Comparison of ENCODE assay signal across 12 mouse cellular contexts in genomic region chr7:65930478-65930877, GRCm38 (mm10).
DNase-seq lines count a peak whose midpoint lies in the region; ATAC-seq lines count a peak whose summit lies in the region.
"Had no signal": no experiment of that assay in that cellular context is flagged by ENCODE, and none has a peak within 500 bp of the region (broad histone marks: within the 10 kb centered on the region; RNA-seq: fewer than 3 reads in every experiment).

No protein-coding gene starts in this region.

- peak; percentile 66 for ATAC-seq in hindbrain, embryonic 13.5 days (ENCODE audit: low FRiP score)
- no peak for ATAC-seq in hindbrain, embryonic 12.5 days (ENCODE audit: low FRiP score)
- ATAC-seq in neural tube, embryonic 11.5 days (ENCODE audit: insufficient read depth, low FRiP score, low TSS enrichment) = no peak
- ATAC-seq in CD4-positive, CD25-positive, alpha-beta regulatory T cell, adult 4 months = no peak

- intact Hi-C loops in left cerebral cortex, postnatal 14 days (cut with DNase I) = loop anchor here (10.0 kb wide), 1 partner anchor 226 kb away; no protein-coding TSS in a partner anchor

- H3K27me3 ChIP-seq in hindbrain, embryonic 13.5 days = 0 out of 2 replicates have a peak, but pooled peaks cover 3% of the 10 kb centered on the region
- H3K27me3 ChIP-seq in hindbrain, embryonic 12.5 days = 0 out of 2 replicates have a peak, but pooled peaks cover 4% of the 10 kb centered on the region
- H3K27me3 ChIP-seq in embryonic facial prominence, embryonic 10.5 days (replicated peaks; ENCODE audit: low read depth, poor library complexity, severe bottlenecking) = 0 out of 2 replicates have a peak, but pooled peaks cover 7% of the 10 kb centered on the region
- H3K27me3 ChIP-seq in neural tube, embryonic 11.5 days (ENCODE audit: control insufficient read depth, insufficient read depth, low read length) = no peaks in the 10 kb centered on the region
- H3K27me3 ChIP-seq: limb, embryonic 13.5 days had no signal

- H3K9ac ChIP-seq in hindbrain, embryonic 13.5 days = no peak overlapping the region
- H3K9ac ChIP-seq in hindbrain, embryonic 12.5 days = no peak overlapping the region
- H3K9ac ChIP-seq in neural tube, embryonic 11.5 days (ENCODE audit: low read length) = no peak overlapping the region
- H3K9ac ChIP-seq: limb, embryonic 13.5 days had no signal

- no peak overlapping the region for H3K4me3 ChIP-seq in hindbrain, embryonic 13.5 days
- no peak overlapping the region for H3K4me3 ChIP-seq in hindbrain, embryonic 12.5 days
- no peak overlapping the region for H3K4me3 ChIP-seq in embryonic facial prominence, embryonic 10.5 days
- H3K4me3 ChIP-seq in neural tube, embryonic 11.5 days (ENCODE audit: low read depth, low read length) = no peak overlapping the region
- H3K4me3 ChIP-seq: limb, embryonic 13.5 days; myocyte had no signal

- DNase-seq in embryonic facial prominence, embryonic 10.5 days (ENCODE audit: low spot score) = peak; percentile 25
- DNase-seq in kidney, adult 9 months = peak; percentile 44
- DNase-seq in neural tube, embryonic 11.5 days (ENCODE audit: low spot score) = peak; percentile 56
- DNase-seq in left cerebral cortex, postnatal 14 days (ENCODE audit: low spot score in 2 of 2) = no peak
- DNase-seq: cerebellum, postnatal 10 days; lung, postnatal 10 days; right cerebral cortex, postnatal 4 days had no signal

- H3K4me1 ChIP-seq in hindbrain, embryonic 13.5 days (replicated peaks) = peaks cover 13% of the 10 kb centered on the region
- H3K4me1 ChIP-seq in hindbrain, embryonic 12.5 days = peaks cover 7% of the 10 kb centered on the region
- H3K4me1 ChIP-seq in embryonic facial prominence, embryonic 10.5 days = peaks cover 33% of the 10 kb centered on the region
- H3K4me1 ChIP-seq in neural tube, embryonic 11.5 days (ENCODE audit: control insufficient read depth, insufficient read depth, low read length) = peaks cover 8% of the 10 kb centered on the region

- H3K36me3 ChIP-seq in hindbrain, embryonic 13.5 days = no peaks in the 10 kb centered on the region
- H3K36me3 ChIP-seq in hindbrain, embryonic 12.5 days = no peaks in the 10 kb centered on the region
- no peaks in the 10 kb centered on the region for H3K36me3 ChIP-seq in embryonic facial prominence, embryonic 10.5 days (replicated peaks)
- H3K36me3 ChIP-seq in neural tube, embryonic 11.5 days (ENCODE audit: control insufficient read depth, insufficient read depth, low read length) = no peaks in the 10 kb centered on the region

- no peak overlapping the region for H3K27ac ChIP-seq in hindbrain, embryonic 13.5 days
- H3K27ac ChIP-seq in hindbrain, embryonic 12.5 days = no peak overlapping the region
- H3K27ac ChIP-seq in embryonic facial prominence, embryonic 10.5 days (replicated peaks) = no peak overlapping the region; the same call in 1 of the 2 replicates
- no peak overlapping the region for H3K27ac ChIP-seq in neural tube, embryonic 11.5 days (ENCODE audit: low read depth, low read length)
- H3K27ac ChIP-seq: limb, embryonic 13.5 days had no signal

- 18% methylated on average over 11 of the region's 11 CpGs for WGBS in hindbrain, embryonic 13.5 days
- WGBS in hindbrain, embryonic 12.5 days = 25% methylated on average over 11 of the region's 11 CpGs
- WGBS in embryonic facial prominence, embryonic 10.5 days = 42% methylated on average over 11 of the region's 11 CpGs
- 28% methylated on average over 11 of the region's 11 CpGs for WGBS in neural tube, embryonic 11.5 days

- no peaks in the 10 kb centered on the region for H3K9me3 ChIP-seq in hindbrain, embryonic 13.5 days
- no peaks in the 10 kb centered on the region for H3K9me3 ChIP-seq in hindbrain, embryonic 12.5 days (replicated peaks)
- H3K9me3 ChIP-seq in embryonic facial prominence, embryonic 10.5 days = no peaks in the 10 kb centered on the region
- H3K9me3 ChIP-seq in neural tube, embryonic 11.5 days (ENCODE audit: control insufficient read depth, low read length) = no peaks in the 10 kb centered on the region
- H3K9me3 ChIP-seq: limb, embryonic 13.5 days had no signal

- H3K4me2 ChIP-seq in hindbrain, embryonic 13.5 days = no peak overlapping the region
- no peak overlapping the region for H3K4me2 ChIP-seq in hindbrain, embryonic 12.5 days (replicated peaks)
- no peak overlapping the region for H3K4me2 ChIP-seq in neural tube, embryonic 11.5 days (ENCODE audit: low read depth)
- H3K4me2 ChIP-seq: limb, embryonic 13.5 days had no signal

Comparison
In these comparisons a context has a peak if more than half of its experiments do, and no peak if none do; other contexts are left out.
1. DNase-seq: peak in embryonic facial prominence, embryonic 10.5 days (single experiment), kidney, adult 9 months (single experiment) and neural tube, embryonic 11.5 days (single experiment); none in left cerebral cortex, postnatal 14 days (0 of 2).